Mouse (Mus musculus) adrenal gland, adult (tissue): Measurements from ENCODE around the gene Dus4l.

Experiments
- DNase-seq, 2 experiments: peaks; one replicate each; pipeline ENCODE4 v3.0.0; 2022 to 2023; ENCODE audit warnings: low spot score in 1 of 2; ENCODE audit not compliant: inconsistent age in 2 of 2

The Dus4l gene

GRCm38 (mm10) chr12:31594296-31594695 lies 60.3 kb downstream of the Dus4l start:
- DNase-seq, result no peak

- DNase-seq, result no peak
Observed at GRCm38 (mm10) chr12:31592011-31592410, 62.6 kb downstream of the Dus4l start.
